Mouse (Mus musculus) spleen, adult 2 months (tissue): ENCODE data around the gene Creb5.

Experiments used
- CTCF ChIP-seq: fragments of 200-500 bp; IDR thresholded peaks from 2 replicates; pipeline ENCODE4 v1.5.1; 2011; ENCODE audit warnings: mild to moderate bottlenecking, inconsistent platforms; ENCODE audit not compliant: insufficient read depth, insufficient read length, insufficient replicate concordance; ENCODE audit errors: extremely low read depth
- POLR2A ChIP-seq: fragments of 200-500 bp; IDR thresholded peaks from 2 replicates; pipeline ENCODE4 v1.6.1; 2011; ENCODE audit warnings: low read depth, low read length, inconsistent platforms

DNA sequence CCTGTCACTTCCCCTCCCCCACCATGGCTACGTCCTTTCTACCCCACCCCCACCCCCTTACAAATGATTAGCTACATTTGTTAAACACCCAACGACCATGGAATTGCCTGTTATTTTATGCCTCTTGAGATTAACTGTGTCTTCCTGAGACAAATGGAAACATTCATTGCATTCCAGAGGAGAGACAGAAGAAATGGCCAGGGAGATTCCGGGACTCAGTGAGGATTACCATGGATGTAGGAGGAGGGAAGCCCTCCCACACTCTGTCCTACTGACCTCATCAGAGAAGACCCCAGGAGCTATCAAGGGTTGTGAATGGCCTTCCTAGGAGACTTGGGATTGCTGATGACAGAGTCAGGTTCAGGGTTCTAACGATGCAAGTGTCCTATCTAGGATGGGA lies 446.9 kb downstream of the Creb5 start:
- TF ChIP-seq CTCF (no peak), POLR2A (no peak)
